ENCODE assay signal across 8 mouse cellular contexts in genomic region chr6:34176864-34177247, GRCm38 (mm10). TPM values are rescaled to one million over a fixed set of nuclear protein-coding genes. Genes with fewer than 3 reads are reported as not detected.
DNase-seq lines count a peak whose midpoint lies in the region; ATAC-seq lines count a peak whose summit lies in the region.

TSS of gene Slc35b4 (minus strand) at chr6:34177111.

- peaks cover 47% of the 10 kb centered on the region for H3K79me2 ChIP-seq in macrophage (ENCODE audit: inconsistent target)

- H3K27ac ChIP-seq in hindbrain, embryonic 16.5 days (ENCODE audit: low read depth, low read length): peak within 1 kb of the TSS; percentile 80
- H3K27ac ChIP-seq in macrophage: peak within 1 kb of the TSS; percentile 36; the same call in 1 of the 2 replicates

- no peaks in the 10 kb centered on the region for H3K36me3 ChIP-seq in hindbrain, embryonic 16.5 days (ENCODE audit: control insufficient read depth, insufficient read depth, low read length)
- 0 out of 2 replicates have a peak, but pooled peaks cover 6% of the 10 kb centered on the region for H3K36me3 ChIP-seq in macrophage (ENCODE audit: inconsistent target)

- H3K4me2 ChIP-seq in hindbrain, embryonic 16.5 days (ENCODE audit: low read length): peak within 1 kb of the TSS; percentile 66

- no peaks in the 10 kb centered on the region for H3K9me3 ChIP-seq in hindbrain, embryonic 16.5 days (ENCODE audit: control insufficient read depth, low read length)

- peak within 1 kb of the TSS; percentile 88 for H3K9ac ChIP-seq in hindbrain, embryonic 16.5 days (ENCODE audit: low read depth, low read length)

- under 1% methylated on average over 29 of the region's 29 CpGs for WGBS in hindbrain, embryonic 16.5 days
- WGBS in macrophage (ENCODE audit: missing documents): 0% methylated on average over 29 of the region's 29 CpGs

- DNase-seq in WW6 (ENCODE audit: low read depth, low spot score): peak; percentile 86
- DNase-seq in cerebellum, postnatal 4 days (ENCODE audit: low spot score in 2 of 2): peak; percentile 65 to 87
- DNase-seq in gastrocnemius, adult 18-20 months (ENCODE audit: low spot score): peak; percentile 96
- DNase-seq in left cerebral cortex, adult 18-20 months (ENCODE audit: low spot score in 2 of 2): peak; percentile 94 to 95
- DNase-seq in right cerebral cortex, adult 18-20 months: peak; percentile 97
- peak; percentile 62 for DNase-seq in urinary bladder, postnatal 10 days (ENCODE audit: low spot score)

- no peaks in the 10 kb centered on the region for H3K27me3 ChIP-seq in hindbrain, embryonic 16.5 days (replicated peaks; ENCODE audit: control insufficient read depth, insufficient read depth, low read length)

- peak within 1 kb of the TSS; percentile 68 for H3K4me3 ChIP-seq in hindbrain, embryonic 16.5 days (ENCODE audit: low read length)
- peak within 1 kb of the TSS; percentile 78 for H3K4me3 ChIP-seq in macrophage (ENCODE audit: inconsistent target)

- peaks cover 6% of the 10 kb centered on the region for H3K4me1 ChIP-seq in hindbrain, embryonic 16.5 days (ENCODE audit: control insufficient read depth, insufficient read depth, low read depth, low read length)

- ATAC-seq in hindbrain, embryonic 16.5 days: peak; percentile 100

RNA-seq across cellular contexts. Expression of gene Slc35b4, which starts in this region (rescaled TPM):
- total RNA-seq in gastrocnemius, adult 18-20 months (2021): 1 to 10 TPM; 7.9 to 8.0 TPM
- polyA plus RNA-seq in hindbrain, embryonic 16.5 days (2015; fragmentation: Nextera tagmentation; extraction: Ambion mirVana): 42.7 and 45.3 TPM in 2 replicates
- total RNA-seq in left cerebral cortex, adult 18-20 months (2021): 10 to 100 TPM; 67.9 to 71.3 TPM
- 10 to 100 TPM in 16 of 26 experiments, 1 to 10 TPM in 10; 2.6 to 42.7 (median 14.2) TPM for total RNA-seq in macrophage (2018; cell fraction: chromatin; rRNA removed)
- 10 to 100 TPM; 26.2 to 51.7 (median 38.3) TPM for total RNA-seq in macrophage (2018; cell fraction: cytosol; rRNA removed)
- total RNA-seq in macrophage (2018; cell fraction: nucleus; rRNA removed): 10 to 100 TPM; 15.5 to 78.8 (median 28.0) TPM
- polyA plus RNA-seq in macrophage (2018): 32.1 to 39.4 TPM (median 37.6 TPM) in 3 replicates

Comparison
In these comparisons a context has a peak if more than half of its experiments do, and no peak if none do; other contexts are left out.
1. Peak in every context shown above with its lines: DNase-seq, ATAC-seq, H3K4me3 ChIP-seq and H3K27ac ChIP-seq.
2. RNA of gene Slc35b4 (total RNA-seq): 67.9 to 71.3 TPM in left cerebral cortex, adult 18-20 months; 7.9 to 8.0 TPM in gastrocnemius, adult 18-20 months; every median in the first group is over 4 times any median in the second.